Mouse (Mus musculus) urinary bladder, postnatal 4 days (tissue): Measurements from ENCODE around the gene Artn.

Source experiments
- DNase-seq, 2 experiments: peaks; one replicate each; pipeline ENCODE4 v3.0.0; 2021 to 2022; ENCODE audit warnings: low spot score in 2 of 2

Artn gene

GRCm38 (mm10) chr4:117929391-117929881, at the start of gene Artn:
TSS of gene Artn (minus strand) at chr4:117929763.
- peak; percentile 48 to 69 for DNase-seq

DNA sequence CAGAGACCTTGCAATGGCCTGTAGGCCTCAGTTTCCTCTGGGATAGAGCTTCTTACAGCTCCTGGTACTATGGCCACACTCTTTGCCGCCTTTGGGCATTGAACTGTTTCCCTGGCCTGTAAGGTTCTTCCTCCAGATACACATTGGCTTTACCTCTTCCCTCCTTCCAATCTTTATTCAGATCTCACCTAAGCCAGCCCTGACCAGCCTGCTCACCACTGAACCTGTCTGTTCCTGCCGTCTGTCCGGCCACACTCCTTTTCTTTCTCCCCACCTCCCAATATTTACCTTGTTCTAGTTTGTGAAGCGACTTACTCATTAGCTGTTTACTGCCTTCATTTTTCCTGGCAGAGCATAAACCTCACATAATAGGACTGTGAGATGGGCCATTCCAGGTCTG, 49.6 kb upstream of the Artn start:
- DNase-seq, result no peak

GRCm38 (mm10) chr4:117978282-117978681, 48.7 kb upstream of the Artn start:
- no peak for DNase-seq

- no peak for DNase-seq
Observed at GRCm38 (mm10) chr4:117977841-117978240, 48.3 kb upstream of the Artn start.

- no peak for DNase-seq
Observed at GRCm38 (mm10) chr4:117977371-117977770, 47.8 kb upstream of the Artn start.

GRCm38 (mm10) chr4:117975820-117976219, 46.3 kb upstream of the Artn start:
- no peak for DNase-seq

DNA sequence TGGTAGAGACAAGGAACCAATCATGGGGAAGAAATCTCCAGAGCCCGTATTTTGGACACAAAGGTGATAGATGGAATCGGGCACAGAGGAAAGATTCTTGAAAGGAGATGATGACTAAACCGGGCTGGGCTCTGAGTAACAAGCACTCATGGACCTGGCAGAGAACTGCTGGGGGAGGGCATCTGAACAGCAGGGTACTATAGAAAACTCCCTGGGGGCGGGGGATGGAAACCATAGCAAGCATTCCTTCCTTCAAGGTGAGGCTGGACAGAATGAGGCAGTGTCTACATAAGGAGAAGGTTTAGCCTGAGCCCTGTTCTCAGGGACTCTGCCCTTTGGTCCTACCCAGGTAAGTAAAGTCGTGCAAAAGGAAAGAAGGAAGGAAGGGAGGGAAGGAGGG, 45.2 kb upstream of the Artn start:
- DNase-seq, result no peak

DNA sequence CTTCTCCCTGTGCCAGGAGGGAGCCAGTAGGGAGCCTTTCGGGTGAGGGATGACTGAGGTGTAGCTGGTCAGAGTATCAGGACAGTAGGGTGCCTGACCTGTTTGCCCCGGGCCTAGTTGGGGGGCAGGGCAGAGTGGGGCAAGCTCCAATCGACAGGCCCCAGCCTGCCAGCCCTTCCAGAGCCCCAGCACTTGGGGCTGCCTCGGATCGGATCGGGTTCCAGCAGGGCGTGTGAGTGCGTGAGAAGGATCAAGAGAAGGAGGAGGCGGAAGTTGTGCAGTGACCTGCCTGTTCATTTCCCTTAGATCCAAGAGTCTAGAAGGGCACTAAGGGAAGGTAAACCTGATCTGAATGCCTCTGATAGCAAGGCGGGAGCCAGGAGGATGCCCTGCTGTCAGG, 43.4 kb upstream of the Artn start:
- no peak for DNase-seq

GRCm38 (mm10) chr4:117964346-117965025, 34.9 kb upstream of the Artn start:
- DNase-seq, result peak in 1 of 2 experiments; percentile 56

- no peak for DNase-seq
Observed at GRCm38 (mm10) chr4:117957492-117957891, 27.9 kb upstream of the Artn start.

DNA sequence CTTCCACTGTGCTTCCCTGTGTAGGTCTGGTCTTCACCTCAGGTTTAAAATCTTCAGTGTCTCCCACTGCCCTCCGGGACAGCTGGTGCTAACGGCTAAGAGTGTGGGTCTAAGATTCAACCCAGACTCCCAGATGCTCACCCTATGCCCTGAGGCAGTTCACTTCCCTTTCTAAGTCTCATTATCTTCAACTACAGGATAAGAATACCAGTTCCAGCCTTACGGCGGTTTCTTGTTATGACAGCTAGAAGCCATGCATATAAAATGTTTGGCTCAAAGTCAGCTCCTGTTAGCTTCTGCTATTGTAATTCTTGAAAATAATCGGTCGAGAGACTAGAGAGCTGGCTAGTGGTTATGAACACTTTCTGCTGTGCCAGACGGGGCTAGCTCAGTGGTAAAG, 17.9 kb upstream of the Artn start:
- DNase-seq, result no peak

DNA sequence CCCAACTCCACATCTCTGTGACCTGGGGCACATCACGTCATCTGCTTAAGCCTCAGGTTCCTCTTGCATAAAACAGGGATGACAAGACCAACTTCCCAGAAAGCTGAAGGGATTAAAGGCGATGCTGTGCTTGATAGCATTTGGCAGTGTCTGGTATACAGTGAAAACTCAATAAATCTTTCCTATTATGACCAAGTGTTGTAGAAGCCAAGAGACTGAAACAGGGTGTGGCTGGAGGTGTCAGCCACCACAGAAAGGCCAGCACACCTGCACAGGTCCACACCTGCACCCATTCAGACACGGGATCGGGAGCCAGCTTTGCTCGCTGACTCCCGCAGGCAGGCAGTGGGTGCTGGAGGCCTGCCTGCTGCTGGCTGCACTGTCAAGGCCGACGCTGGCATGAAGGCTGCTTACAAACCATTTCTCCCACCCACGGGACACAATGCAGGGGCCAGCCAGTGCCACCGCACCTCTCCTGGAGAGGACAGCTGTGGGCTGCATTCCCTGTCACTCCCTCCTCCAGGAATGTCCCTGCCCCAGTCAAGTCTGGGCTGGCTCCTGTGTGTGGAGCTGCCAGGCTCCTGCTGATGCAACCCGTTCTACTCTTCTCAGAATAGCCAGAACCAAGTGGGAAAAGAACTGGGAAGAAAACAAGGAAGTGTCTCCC, 17.2 kb upstream of the Artn start:
- peak in 1 of 2 experiments; percentile 35 for DNase-seq

GRCm38 (mm10) chr4:117943317-117943716, 13.8 kb upstream of the Artn start:
- DNase-seq, result no peak

- DNase-seq, result no peak
Observed at GRCm38 (mm10) chr4:117936964-117937363, 7.4 kb upstream of the Artn start.

DNA sequence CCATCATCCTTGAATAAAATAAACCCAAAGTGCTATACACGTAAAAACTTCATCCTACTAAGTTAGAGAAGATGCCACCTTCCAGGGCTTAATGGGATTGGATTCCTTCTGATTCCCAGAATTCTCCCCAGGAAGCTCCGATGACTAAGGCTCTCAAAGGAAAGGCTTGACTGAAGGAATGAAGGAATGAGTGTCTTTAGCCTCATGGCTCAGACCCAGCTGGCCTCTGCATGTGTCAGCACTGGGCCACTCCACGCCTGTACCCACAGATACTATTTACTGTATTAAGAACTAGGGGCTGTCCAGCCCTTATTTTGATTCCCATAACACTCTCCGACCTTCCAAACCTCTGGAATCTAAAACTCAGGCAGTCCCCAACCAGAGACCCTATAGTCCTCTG, 4.5 kb upstream of the Artn start:
- no peak for DNase-seq

- DNase-seq, result no peak
Observed at GRCm38 (mm10) chr4:117933248-117933647, 3.7 kb upstream of the Artn start.

- DNase-seq, result peak in 1 of 2 experiments; percentile 48
Observed at GRCm38 (mm10) chr4:117928699-117929241, 793 bp downstream of the Artn start.

GRCm38 (mm10) chr4:117928234-117928633, 1.3 kb downstream of the Artn start:
- no peak for DNase-seq

DNA sequence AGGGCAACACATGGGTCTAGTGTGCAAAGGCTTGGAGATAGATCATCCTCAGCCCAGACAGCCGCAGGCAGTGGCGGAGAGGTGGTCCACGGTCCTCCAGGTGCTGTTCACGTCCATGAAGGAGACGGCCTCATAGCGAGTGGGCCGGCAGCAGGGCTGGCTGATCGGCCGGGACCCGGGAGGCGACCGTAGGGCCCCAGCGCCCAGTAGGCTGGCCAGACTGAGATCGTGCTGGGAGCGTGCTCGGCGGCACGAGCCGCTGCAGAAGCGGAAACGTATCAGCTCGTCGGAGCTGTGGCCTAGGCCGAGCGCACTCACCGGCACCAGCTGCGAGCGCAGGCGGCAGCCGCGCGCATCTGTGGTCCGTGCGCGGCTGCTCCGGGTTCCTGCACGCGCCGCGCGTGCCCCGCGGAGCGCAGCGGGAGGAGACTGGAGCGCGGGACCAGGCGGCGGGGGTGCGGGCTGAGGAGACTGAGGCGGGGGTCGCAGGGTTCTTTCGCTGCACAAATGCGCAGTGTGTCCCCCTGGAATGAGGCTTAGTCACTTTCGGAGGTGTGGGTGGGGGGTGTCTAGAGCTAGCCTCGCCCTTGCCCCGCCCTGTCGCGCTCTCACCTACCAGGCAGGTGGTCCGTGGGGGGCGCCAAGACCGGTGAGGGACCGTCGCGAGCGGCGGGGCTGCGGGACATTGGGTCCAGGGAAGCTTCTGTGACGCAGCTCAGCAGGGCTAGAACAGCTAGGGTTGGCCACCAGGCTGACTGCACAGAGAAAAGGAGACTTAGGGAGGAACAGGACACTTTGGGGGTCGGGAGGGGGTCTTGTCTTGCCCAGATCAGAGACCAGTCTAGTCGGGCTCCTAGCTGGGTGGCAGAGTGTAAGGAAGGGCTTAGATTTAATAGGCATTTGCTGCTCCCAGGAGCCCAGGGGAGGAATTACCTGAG, 2.7 kb downstream of the Artn start:
- no peak for DNase-seq

- no peak for DNase-seq
Observed at GRCm38 (mm10) chr4:117924916-117925315, 4.6 kb downstream of the Artn start.

- DNase-seq, result no peak
Observed at GRCm38 (mm10) chr4:117923450-117923849, 6.1 kb downstream of the Artn start.

DNA sequence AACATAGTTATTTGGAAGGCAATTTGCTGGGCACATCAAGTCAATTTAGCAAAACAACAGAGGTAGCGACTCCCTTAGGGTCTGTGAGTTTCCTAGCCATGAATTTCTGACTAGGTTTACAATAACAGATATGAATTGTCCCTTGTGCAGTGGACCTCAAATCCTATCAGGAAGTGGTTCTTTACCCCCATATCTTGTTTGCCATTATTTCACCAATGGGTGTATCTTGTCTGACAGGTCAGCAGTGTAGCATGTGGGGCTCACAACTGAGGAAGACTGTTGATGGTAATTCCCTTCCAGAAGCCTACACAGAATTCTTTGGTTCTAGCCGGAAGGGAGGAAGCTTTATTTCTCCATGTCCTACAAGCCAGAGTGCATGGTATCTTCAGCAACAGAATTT, 8.2 kb downstream of the Artn start:
- no peak for DNase-seq
